Mouse (Mus musculus) myocyte (in vitro differentiated cells): ENCODE data around the gene Scn1a. TPM values are rescaled to one million over a fixed set of nuclear protein-coding genes. Genes with fewer than 3 reads are reported as not detected.

Experiments used
- H3K27me3 ChIP-seq: one replicate; pipeline ENCODE4 v1.6.1; 2011; ENCODE audit not compliant: control insufficient read depth, insufficient read depth, insufficient read length
- H3K36me3 ChIP-seq: one replicate; pipeline ENCODE4 v1.6.1; 2011; ENCODE audit not compliant: control insufficient read depth, insufficient read depth
- H3K4me2 ChIP-seq: one replicate; pipeline ENCODE4 v1.6.1; 2011; ENCODE audit warnings: low read depth, control low read depth
- H3K4me3 ChIP-seq: one replicate; pipeline ENCODE4 v1.5.1; 2011; ENCODE audit warnings: mild to moderate bottlenecking, control low read depth, moderate library complexity
- H3K79me2 ChIP-seq: one replicate; pipeline ENCODE4 v1.6.1; 2011; ENCODE audit not compliant: control insufficient read depth, insufficient read depth
- H3ac ChIP-seq: one replicate; pipeline ENCODE4 v1.6.1; 2011; ENCODE audit not compliant: control insufficient read depth, insufficient read length
- CEBPB ChIP-seq: IDR thresholded peaks from 2 replicates; pipeline ENCODE4 v1.6.1; 2011; ENCODE audit warnings: mild to moderate bottlenecking, moderate library complexity; ENCODE audit not compliant: poor library complexity, insufficient read depth, severe bottlenecking
- E2F4 ChIP-seq: IDR thresholded peaks from one replicate; pipeline ENCODE4 v1.6.1; 2011; ENCODE audit warnings: mild to moderate bottlenecking, control low read depth, moderate library complexity; ENCODE audit not compliant: insufficient read depth
- MAX ChIP-seq: IDR thresholded peaks from one replicate; pipeline ENCODE4 v1.6.1; 2011; ENCODE audit warnings: low read depth, mild to moderate bottlenecking, control low read depth
- MYOD1 ChIP-seq, 3 experiments: IDR thresholded peaks; one replicate each; pipeline ENCODE4 v1.6.1; 2011; ENCODE audit warnings: control low read depth in 2 of 3, low read depth in 2 of 3, mild to moderate bottlenecking in 2 of 3, moderate library complexity in 1 of 3; ENCODE audit not compliant: insufficient read length in 2 of 3, control insufficient read depth in 1 of 3
- MYOG ChIP-seq, 3 experiments: IDR thresholded peaks; one replicate each; pipeline ENCODE4 v1.6.1; 2011; ENCODE audit warnings: control low read depth in 2 of 3, low read depth in 2 of 3, mild to moderate bottlenecking in 2 of 3; ENCODE audit not compliant: insufficient read length in 2 of 3, control insufficient read depth in 1 of 3, insufficient read depth in 1 of 3
- POLR2A ChIP-seq: IDR thresholded peaks from one replicate; pipeline ENCODE4 v1.6.1; 2011; ENCODE audit warnings: low read depth, mild to moderate bottlenecking, control low read depth, moderate library complexity; ENCODE audit not compliant: insufficient read length
- POLR2AphosphoS2 ChIP-seq: IDR thresholded peaks from one replicate; pipeline ENCODE4 v1.6.1; 2011; ENCODE audit warnings: low read depth, control low read depth; ENCODE audit not compliant: insufficient read length
- REST ChIP-seq: IDR thresholded peaks from one replicate; pipeline ENCODE4 v1.6.1; 2011; ENCODE audit warnings: mild to moderate bottlenecking, control low read depth, moderate library complexity; ENCODE audit not compliant: insufficient read depth, insufficient read length
- SRF ChIP-seq: IDR thresholded peaks from one replicate; pipeline ENCODE4 v1.6.1; 2011; ENCODE audit warnings: low read depth; ENCODE audit not compliant: control insufficient read depth, insufficient read length
- TCF12 ChIP-seq: IDR thresholded peaks from one replicate; pipeline ENCODE4 v1.6.1; 2011; ENCODE audit warnings: mild to moderate bottlenecking, control low read depth; ENCODE audit not compliant: poor library complexity, insufficient read depth, severe bottlenecking
- TCF3 ChIP-seq: IDR thresholded peaks from one replicate; pipeline ENCODE4 v1.6.1; 2011; ENCODE audit warnings: low read depth, control low read depth; ENCODE audit not compliant: insufficient read length
- USF1 ChIP-seq: IDR thresholded peaks from one replicate; pipeline ENCODE4 v1.6.1; 2011; ENCODE audit warnings: low read depth, mild to moderate bottlenecking, control low read depth, moderate library complexity
- polyA plus RNA-seq: library from polyadenylated mRNA; unstranded; fragments of >200 nt; fragmentation: generic; extraction: Trizol; gene quantifications from one replicate; pipeline ENCODE4 v1.2.1, GENCODE M21; 2012; ENCODE audit warnings: missing spikeins

Gene Scn1a
- not detected for polyA plus RNA-seq

DNA sequence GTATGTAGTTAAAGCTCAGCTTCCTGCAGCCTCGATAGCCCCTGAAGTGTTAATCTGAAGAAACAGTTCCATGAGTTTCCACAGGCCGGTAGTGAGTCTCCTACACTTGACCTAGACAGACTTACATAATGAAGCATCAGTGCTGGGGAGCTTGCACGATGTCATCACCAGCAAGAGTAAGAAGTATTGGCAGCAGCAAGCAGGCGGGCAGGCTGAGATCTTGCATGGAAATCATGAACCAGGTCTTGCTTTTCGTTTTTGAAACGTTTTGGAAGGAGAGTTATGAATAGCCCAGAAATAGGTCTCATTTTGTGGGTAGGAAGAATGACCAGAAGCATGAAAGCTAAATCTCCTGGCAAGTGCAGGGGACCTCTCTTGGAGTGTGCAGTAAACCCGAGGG is at the start of gene Scn1a:
Gene Scn1a, minus strand, starts transcription at position 130 of the 400 bp plus-strand sequence.
- Histone ChIP-seq H3K4me3 (no peak within 1 kb of the TSS), H3K27me3 (peaks cover 6% of the 10 kb centered on the region)

DNA sequence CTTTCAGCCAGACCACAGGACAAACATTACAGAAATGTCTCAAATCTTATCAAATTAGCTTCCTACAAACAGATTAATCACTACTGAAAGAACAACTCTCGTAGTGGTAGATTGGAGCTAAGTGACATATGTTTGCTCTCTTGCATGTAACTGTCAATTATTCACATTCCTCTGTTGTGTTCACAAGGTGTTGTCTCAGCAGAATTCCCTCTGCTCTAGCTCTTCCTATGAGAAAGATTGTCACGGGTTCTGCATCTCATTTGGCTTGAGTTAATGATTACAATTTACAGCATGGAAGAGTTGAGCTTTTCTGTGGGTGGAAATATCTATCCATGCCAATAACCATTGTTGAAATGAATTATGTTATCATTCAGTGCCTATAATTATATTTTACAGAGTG is 37.8 kb upstream of the Scn1a start:
- Histone ChIP-seq H3K27me3 (no peaks in the 10 kb centered on the region), H3ac (no peak overlapping the region), H3K36me3 (no peaks in the 10 kb centered on the region), H3K4me2 (no peak overlapping the region), H3K4me3 (no peak overlapping the region), H3K79me2 (no peaks in the 10 kb centered on the region)
- TF ChIP-seq E2F4 (no peak), USF1 (no peak), POLR2AphosphoS2 (no peak), MYOG (IDR thresholded peaks at IDR 0.05; ENCODE audit: control insufficient read depth in 1 of 3, insufficient read depth in 1 of 3, insufficient read length in 2 of 3, low read depth in 2 of 3) (no peak), MAX (no peak), CEBPB (no peak), REST (no peak), TCF3 (no peak), TCF12 (no peak), SRF (no peak), POLR2A (no peak), MYOD1 (IDR thresholded peaks at IDR 0.05; ENCODE audit: control insufficient read depth in 1 of 3, insufficient read length in 2 of 3, low read depth in 2 of 3) (no peak)

More for the DNA sequence above, at the start of gene Scn1a:
- Histone ChIP-seq H3K79me2 (no peaks in the 10 kb centered on the region), H3K4me2 (no peak within 1 kb of the TSS), H3K36me3 (no peaks in the 10 kb centered on the region), H3ac (no peak within 1 kb of the TSS)
- TF ChIP-seq MAX, result no peak
- TF ChIP-seq POLR2AphosphoS2, result no peak
- no peak for TF ChIP-seq TCF12
- TF ChIP-seq CEBPB, result no peak
- TF ChIP-seq USF1, result no peak
- TF ChIP-seq REST, result no peak
- no peak for TF ChIP-seq TCF3
- TF ChIP-seq MYOD1 (IDR thresholded peaks at IDR 0.05; ENCODE audit: control insufficient read depth in 1 of 3, insufficient read length in 2 of 3, low read depth in 2 of 3), result no peak
- TF ChIP-seq E2F4, result no peak
- TF ChIP-seq SRF, result no peak
- TF ChIP-seq POLR2A, result no peak

DNA sequence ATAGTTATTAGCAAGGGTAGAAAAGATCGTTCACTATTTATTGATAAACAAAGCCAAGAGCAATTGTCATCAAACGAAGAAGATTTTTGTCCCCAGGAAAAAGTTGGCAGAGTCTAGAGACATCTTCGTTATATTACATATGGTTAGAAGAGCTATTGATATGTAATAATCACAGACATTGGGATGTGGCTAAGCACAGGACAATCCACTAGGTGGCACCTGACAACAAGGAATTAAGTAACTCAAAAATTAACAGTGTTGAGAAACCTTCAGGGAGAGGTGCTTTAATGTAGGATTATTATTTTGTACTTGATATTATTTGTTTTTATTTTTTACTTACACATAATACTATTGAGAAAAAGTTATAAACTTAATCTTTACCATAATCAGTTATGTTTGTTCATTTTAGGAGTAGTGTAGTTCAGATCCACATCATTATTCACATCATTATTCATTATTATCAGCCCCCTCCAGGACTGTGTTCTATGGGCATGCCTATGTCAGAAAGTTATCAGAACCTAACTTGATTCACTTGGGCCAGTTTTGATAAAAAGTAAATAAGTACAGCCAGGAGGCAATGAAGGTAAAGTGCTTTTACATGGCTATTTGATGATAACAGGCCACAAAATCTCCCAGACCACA is 32.7 kb upstream of the Scn1a start:
- Histone ChIP-seq H3K36me3 (no peaks in the 10 kb centered on the region), H3ac (no peak overlapping the region), H3K4me3 (no peak overlapping the region), H3K4me2 (no peak overlapping the region), H3K27me3 (no peaks in the 10 kb centered on the region), H3K79me2 (no peaks in the 10 kb centered on the region)
- TF ChIP-seq MYOG (IDR thresholded peaks at IDR 0.05; ENCODE audit: control insufficient read depth in 1 of 3, insufficient read depth in 1 of 3, insufficient read length in 2 of 3, low read depth in 2 of 3) (no peak), POLR2A (no peak), POLR2AphosphoS2 (no peak), USF1 (no peak)

DNA sequence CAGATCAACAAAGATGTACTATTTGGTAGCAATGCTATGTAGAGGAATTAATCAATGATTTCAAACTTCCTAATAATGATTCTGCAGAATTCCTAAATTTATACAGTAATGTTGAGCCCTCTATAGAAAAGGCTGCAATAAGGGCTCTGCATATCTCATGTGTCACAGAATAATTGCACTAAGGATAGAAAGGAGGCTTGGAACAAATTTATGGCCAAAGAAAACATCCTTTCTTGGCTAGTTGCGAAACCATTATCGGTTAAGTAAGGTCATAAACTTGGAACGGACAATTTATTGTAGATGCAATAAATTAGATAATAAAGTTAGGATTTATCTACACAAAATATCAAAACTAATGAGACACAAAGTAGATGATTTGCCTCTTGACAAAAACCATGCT is 24.8 kb upstream of the Scn1a start:
- Histone ChIP-seq H3K4me2 (no peak overlapping the region), H3K27me3 (no peaks in the 10 kb centered on the region), H3ac (no peak overlapping the region), H3K4me3 (no peak overlapping the region), H3K79me2 (no peaks in the 10 kb centered on the region), H3K36me3 (no peaks in the 10 kb centered on the region)
- TF ChIP-seq SRF (no peak), POLR2A (no peak), MAX (no peak), CEBPB (peak; percentile 59; the same call in 1 of the 2 replicates), POLR2AphosphoS2 (no peak), REST (no peak), TCF12 (no peak)

DNA sequence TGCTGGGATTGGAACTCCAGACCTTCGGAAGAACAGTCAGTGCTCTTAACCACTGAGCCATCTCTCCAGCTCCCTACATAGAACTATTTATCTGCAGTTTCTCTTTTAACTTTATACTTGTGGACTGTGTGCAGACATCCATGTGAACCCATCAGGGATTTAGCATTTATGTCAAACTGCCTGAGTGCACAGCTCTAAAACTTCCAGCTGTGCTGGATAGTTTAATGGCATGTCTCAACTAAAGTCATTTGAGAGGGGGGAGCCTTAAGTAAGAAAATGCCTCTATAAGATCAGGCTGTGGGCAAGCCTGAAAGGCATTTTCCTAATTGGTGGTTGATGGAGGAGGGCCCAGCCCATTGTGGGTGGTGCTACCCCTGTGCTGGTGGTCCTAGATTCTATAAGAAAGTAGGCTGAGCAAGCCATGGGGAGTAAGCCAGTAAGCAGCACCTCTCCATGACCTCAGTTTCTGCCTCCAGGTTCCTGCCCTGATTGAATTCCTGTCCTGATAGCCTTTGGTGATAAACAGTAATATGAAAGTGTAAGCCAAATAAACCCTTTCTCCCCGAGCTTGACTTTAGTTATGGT is 24.3 kb upstream of the Scn1a start:
- TF ChIP-seq SRF, result no peak
- no peak for TF ChIP-seq POLR2AphosphoS2
- TF ChIP-seq MYOG (IDR thresholded peaks at IDR 0.05; ENCODE audit: control insufficient read depth in 1 of 3, insufficient read depth in 1 of 3, insufficient read length in 2 of 3, low read depth in 2 of 3), result no peak
- Histone ChIP-seq H3K27me3 (no peaks in the 10 kb centered on the region), H3K4me2 (no peak overlapping the region), H3K36me3 (no peaks in the 10 kb centered on the region), H3ac (no peak overlapping the region), H3K4me3 (no peak overlapping the region), H3K79me2 (no peaks in the 10 kb centered on the region)
